Mouse (Mus musculus): ENCODE measurements around the gene Tspan11.

Tspan11 gene

DNA sequence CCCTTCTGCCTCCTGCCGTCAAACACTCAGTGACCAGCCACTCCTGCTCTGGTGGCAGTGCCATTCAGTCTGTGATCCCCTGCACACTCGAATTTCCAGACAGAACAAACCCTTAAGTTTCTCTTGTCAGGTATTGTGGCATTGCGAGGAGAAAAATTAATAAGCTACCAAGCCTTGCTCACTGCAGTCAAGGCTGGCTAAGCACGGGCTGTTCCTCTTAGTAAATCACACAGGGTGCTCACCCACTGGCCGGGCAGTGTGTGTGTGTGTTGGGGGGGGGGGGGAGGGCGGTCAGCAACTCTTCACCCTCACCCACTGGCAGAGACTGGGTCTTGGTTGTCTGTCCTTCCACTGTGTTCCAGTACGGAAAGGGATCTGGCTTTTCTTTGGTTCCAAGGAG is 473 bp upstream of the Tspan11 start:
- no peak for DNase-seq

DNA sequence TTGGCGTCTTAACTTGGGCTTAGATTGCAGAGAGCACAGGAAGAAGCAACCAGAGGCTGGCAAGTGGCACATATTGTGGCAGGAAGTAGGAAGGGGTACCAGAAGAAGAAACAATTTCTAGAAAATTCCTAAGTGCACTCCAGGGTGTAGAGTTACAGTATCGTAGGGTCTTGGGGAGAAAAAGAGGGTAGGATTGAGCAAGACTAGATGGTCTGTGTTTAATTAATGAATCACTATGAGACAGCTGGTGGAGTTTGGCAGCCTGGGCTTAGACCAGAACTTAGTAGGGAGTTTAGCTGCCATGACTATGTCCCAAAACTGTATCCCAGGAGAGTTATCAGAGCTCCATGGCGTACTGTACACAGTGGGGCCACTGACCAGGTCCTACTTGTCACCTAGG is 1.2 kb downstream of the Tspan11 start:
- DNase-seq: no peak

DNA sequence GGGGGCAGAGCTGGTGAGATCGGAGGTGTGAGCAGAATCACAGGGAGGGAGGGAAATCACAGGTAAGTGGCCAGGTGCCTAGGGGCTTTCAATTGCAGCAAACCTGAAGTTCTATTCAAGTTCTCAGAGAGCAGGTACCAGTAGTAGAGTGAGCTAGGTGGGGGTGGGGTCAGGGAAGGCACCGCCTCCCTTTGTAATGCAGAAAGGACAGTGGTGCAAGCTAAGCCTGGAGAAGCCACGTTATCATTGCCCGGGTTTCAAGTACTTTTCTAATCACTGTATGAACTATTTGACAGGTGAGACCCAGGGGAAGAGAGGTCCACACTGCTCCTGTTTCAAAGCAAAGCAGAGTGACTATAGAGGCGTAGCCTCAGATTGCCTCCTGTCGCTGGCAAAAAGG is 6.2 kb downstream of the Tspan11 start:
- no peak for DNase-seq

DNA sequence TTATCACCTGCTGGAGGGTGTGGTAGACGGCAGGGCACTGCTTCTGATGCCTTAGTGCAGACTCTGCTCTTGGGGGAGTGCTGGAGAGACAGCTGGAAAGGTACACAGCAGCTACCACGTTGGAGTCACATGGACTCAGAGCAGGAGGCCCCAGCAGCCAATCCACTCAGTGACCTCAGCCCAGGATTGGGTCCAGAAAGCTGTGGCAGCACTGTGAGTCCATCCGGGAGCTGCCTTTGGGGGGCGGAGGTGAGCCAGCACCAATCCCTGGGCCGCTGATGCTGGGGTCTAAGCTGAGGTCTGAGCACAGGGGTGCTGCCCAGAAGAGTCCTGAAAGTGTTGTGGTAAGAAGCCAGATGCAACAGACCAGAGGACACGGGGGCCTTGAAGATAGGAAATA is 7.6 kb downstream of the Tspan11 start:
- no peak for DNase-seq

DNA sequence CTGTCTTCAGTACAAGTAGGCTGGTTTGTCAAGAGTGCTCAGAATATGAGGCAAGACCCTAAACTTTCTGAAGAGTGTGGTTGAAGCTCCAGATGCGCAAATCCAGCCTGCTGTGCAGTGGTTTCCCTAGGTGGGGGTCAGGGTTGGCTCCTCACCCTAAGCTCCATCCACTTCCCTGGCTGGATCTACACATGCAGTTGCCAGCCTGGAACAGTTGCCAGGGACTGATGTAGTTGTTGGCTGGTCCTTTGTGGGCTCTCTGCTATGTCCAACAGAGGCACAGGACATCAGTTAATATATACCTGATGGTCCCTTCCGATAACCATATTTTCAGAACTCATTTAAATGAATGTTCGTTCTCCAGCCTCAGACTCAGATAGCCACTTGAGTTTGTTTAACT is 9.0 kb downstream of the Tspan11 start:
- no peak for DNase-seq

DNA sequence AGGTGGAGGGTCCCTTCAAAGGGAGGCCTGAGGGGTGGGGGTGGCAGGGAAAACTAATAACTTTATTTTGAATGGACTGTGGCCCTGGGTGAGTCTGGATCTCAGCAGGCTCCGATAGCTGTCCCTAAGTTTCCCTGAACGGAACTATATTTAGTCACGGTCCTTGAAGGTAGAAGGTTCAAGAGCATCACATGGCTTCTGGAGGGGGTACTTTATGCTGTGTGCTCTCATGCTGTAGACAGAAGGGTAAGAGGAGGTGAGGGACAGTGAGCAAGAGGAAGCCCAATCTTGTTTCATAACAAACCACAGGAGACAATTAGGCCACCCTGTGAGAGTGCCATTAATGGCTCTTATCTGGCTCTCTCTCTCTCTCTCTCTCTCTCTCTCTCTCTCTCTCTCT is 10.0 kb downstream of the Tspan11 start:
- DNase-seq: no peak

DNA sequence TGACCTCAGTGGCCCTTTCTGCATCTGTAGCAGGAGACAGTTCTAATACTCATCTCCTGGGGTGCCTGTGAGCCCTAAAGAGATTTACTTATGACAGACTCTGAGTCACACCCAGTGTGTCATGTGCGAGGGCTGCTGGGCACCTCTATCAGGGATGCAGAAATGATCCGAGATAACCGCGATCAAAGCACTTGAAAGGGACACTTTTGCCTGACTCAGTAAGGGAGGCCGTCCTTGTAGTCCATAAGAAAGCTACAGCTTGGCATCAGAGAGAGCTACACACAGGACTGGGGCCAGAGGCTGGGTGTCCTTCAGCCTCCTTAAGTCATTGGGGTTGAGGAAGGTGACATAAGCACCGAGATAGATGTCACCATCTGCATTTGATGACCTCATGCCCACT is 12.7 kb downstream of the Tspan11 start:
- DNase-seq: no peak

DNA sequence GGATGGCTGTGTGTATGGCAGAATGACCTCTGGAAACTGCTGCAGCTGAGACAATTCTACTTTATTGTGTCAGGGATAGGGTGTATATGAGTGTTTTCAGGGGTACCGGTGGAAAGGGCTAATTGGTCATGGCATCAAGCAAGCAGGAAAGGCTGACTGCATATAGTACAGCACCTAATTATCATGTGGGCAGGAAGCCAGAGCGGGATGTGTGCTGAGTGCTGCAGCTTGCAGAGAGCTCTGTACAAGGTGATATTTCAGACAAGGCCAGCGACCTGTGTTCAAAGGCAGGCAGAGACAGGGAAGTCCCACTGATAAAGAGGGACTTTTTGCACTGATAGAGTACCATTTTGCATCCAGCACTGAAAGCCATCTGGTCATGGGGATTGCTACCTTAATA is 13.9 kb downstream of the Tspan11 start:
- no peak for DNase-seq

DNA sequence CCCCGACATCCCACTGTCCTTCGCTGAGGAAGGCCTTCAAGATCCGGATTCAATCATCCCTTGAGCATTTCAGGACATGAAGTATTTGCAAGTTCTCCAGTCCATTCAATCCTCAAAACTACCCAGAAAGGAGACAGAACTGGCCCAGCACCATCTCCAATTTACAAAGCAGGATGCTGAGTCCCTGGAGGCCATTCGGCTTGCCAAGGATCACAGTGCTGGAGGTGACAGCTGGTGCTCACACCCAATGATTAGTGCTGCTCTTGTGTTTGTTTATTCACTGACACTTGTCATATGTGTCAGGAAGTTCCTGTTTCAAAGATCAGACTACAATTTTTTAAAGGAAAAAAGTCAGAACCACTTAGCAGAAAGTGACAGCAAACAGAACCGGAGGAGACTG is 14.3 kb downstream of the Tspan11 start:
- DNase-seq: no peak

DNA sequence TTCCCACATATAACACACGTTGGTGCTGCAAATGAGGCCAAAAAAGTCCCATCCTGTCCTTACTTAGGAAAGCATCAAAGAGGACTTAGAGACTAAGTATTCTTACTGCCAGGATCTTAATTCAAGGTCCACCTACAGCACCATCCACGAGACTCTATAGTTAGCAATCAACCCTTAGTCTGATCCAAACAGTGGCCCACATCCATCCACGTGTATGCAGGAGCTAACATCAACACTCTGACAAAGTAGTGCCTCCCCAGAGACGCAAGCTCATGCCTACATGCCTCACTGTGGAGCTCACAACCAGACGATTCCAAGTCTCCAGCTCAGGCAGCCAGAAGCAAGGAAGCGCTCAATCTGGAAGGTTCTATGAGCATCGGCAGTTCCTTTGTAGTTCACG is 15.2 kb downstream of the Tspan11 start:
- DNase-seq: no peak

DNA sequence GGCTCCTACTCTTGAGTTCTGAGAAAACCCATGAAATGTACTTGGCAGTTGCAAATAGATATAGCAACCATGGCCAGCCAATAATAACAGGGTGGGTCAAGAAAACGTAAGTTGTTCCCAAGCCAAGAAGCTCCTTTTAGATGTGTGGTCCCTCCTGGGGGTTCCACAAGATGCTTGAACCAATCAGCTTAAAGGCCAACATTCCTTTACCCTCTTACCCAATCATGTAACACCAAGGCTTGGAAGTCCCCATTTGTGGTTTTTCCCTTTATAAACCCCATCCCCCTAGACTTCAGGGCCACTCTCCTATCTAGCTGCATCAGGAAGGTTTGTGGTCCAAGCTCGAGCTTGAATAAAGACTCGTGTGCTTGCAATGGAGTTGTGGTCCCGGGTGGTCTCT is 23.2 kb downstream of the Tspan11 start:
- no peak for DNase-seq

DNA sequence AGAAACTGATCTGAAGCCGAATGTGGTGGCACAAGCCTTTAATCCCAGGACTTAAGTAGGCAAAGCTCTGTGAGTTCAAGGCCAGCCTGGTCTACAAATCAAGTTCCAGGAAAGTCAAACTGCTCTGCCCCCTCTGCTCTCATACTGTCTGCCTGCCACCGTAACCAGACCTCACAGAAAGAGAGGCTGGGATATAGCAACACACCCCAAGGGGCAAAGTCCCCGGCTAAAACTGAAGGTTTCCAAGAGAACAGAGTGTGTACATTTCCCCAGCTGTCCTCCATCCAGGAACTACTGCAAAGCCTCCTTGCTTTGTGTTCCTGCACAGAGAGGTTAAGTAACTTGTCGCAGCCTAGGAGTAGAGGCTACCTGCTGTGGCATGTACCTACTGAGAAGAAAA is 24.3 kb downstream of the Tspan11 start:
- DNase-seq: no peak

DNA sequence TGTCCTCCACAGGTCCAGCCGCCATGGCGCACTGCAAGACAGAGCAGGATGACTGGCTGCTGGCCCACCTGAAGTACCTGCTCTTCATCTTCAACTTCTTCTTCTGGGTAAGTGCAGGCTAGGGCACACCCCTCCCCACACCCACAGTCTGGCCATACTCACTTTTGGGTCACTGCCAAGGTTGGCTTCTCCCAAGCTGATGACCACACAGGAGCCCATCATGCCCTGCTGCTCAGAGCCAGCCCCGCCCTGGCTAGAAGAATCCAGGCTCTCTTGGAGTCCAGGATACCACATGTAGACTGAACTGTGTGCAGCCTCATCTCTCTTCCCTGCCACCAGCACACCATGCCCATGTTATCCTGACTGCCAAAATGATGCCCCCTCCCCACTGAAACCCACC is 25.5 kb downstream of the Tspan11 start:
- DNase-seq: no peak

DNA sequence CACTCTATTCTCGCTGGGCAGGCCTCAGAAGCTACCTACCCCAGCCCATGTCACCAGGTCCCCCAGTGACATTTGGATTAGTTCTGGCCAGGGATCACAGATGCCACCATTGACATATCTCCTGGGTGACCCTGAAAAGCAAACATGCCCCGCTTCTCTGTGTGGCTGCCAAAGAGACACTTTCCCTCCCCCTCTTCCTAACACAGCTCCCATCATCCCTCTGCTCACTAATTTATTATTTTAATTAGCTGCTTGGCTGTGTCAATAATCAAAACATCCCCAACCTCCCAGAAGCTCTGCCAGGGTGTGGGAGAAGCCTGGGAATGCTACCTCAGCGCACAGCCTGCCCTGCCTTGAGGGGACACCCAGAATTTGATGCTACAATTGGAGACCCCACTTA is 29.6 kb downstream of the Tspan11 start:
- no peak for DNase-seq

DNA sequence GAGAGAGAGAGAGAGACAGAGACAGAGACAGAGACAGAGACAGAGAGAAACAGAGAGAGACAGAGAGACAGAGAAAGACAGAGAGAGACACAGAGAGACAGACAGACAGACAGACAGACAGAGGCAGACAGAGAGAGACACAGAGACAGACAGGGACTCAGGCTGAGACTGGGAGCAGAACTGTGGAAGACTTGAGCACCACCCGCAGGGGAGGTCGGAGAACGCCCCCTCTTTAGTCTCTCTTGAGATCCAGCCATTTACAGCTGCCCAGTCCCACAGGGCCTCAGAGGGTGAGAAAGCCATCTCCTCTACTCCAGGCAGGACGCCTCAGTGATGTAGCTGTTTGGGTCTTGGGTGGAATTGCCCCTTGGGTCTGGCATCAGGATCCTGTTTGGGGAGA is 30.3 kb downstream of the Tspan11 start:
- DNase-seq: no peak

DNA sequence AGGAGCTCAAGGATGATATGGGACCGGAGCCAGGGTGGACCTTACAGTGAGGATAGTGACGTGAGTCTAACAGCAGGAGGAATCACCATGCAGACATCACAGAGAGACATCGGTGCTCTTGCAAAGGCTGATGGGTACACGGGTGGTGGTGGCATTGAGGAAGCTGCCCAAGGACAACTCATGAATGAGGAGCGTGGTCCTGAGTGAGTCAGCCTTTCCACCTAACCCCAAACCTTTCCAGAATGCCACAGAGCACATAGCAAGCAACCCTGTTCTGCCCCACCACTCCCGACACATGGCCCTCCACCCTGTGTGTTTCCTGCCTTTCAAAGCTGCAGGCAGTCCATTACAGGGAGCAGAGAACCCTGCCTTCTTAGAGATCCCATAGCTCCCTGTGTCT is 32.1 kb downstream of the Tspan11 start:
- no peak for DNase-seq

DNA sequence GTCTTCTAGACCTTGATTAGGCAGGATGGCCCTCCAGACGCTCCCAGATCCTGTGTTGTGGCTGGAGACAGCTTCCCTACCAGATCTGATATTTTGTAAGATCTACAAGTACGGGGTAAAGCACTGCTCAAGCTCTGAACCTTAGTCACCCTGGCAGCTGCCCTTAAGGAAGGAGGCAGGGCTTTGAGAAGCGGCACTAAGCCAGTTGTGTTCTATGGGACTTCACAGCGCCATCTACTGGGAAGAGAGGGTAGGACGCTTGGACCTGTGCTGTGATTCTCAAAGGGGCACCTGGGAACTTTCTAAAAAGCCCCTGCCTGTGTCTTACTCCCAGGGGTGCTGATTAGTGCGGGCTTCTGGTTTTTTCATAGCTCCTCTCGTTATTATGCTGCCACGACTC is 33.3 kb downstream of the Tspan11 start:
- peak; percentile 72 for DNase-seq

DNA sequence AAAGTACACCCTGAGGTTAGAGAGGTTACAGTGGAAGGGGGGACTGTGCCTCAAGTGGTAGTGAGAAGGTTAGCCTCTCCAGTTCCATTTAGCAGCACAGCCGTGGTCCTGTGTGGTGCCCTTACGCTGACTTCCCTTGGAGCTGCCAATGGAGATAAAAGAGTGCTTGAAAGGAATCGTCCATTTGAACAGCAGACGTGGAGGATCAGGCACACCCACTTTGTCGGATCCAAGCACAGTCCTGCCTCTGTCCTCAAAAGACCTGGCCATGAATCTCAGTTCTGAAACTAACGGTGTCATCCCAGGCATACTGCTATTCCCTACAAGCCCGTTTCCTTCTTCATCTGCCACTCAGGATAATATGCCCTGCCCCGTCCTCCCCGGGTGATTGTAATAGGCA is 34.6 kb downstream of the Tspan11 start:
- DNase-seq: no peak

DNA sequence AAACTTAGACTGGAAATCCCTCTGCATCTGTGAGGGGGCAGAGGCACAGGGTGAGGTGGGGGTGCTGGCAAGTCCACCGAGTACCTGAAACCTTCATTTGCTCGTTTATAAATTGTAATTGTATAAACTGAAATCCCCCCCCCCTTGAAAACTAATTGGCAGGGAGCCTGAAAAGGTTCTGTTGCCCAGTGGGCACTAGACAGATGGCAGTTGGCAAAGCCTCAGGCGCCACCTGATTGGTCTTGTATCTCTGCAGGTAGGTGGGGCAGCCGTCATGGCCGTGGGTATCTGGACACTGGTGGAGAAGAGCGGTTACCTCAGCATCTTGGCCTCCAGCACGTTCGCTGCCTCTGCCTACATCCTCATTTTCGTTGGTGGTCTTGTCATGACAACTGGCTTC is 35.9 kb downstream of the Tspan11 start:
- DNase-seq: no peak

DNA sequence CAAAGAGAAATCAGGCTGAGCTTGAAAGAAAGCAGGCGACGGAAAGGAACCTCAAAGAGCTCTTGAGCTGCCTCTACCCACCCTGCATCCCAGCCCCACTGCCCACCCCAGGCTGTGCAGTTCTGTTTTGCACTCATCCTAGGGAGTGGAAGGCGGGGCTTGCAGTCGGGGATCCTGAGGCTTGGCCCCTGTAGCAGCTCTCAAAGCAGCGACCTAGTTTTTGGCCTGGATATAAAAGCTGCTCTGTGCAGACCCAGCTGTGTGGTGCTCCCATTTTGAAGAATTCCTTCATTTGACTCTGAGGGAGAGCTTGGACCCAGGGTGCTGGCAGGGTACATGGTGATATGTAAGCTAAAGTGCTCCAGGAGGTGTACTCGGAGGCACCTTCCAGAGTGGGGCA is 37.4 kb downstream of the Tspan11 start:
- DNase-seq: peak; percentile 18

DNA sequence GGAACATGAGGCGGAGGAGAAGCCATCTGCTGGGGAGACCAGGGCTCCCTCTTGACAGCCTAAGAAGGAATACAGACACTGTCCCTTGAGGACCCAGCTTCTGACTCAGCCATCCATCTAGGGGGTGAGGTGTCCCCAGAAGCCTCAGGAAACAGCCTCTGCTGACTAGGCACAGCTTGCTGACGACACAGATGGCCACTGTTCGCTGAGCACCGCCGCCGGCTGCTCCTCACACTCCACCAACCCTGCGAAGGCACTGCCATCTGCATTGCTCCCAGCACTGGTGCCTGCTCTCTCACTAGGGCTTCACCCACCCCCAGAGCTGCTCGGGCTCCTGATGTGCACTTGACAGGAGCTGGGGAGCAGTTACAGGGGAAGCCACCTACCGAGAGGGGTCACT is 38.5 kb downstream of the Tspan11 start:
- DNase-seq: no peak

DNA sequence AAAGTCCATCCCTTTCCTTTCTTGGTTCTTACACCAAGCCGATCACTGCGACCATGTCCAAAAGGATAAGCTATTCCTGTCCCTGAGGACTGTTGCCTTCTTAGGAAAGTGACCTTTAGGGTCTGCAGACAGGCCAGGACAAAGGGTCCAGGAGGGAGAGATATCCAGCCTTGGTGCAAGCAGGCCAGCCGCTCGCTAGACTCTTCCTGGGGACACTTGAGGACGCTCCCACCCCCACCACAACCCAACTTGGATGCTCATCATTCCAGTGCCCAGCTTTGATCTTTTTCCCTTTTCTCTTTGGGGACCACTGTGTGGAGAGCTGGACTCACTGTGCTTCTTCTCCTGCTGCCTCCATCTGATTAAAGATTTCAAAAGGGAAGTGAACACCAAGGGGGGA is 41.3 kb downstream of the Tspan11 start:
- DNase-seq: no peak

DNA sequence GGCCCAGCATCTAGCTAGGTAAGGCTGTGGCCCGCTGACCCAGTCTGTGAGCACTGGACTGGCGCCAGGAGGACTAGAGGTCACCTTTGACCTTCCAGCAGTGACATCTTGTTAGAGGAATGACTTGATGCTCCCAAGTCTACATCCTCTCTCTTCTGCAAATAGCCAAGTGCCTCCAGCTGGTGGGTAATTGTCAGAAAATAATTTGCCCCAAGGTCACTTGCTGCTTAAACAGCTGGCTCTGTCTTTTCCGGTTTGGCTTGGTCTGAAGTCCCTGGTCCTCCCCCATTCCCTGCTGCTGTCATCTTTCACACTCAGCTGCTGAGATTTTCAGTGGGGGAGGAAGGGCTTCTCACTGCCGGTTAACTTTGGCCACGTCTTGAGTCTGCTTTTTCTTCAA is 45.3 kb downstream of the Tspan11 start:
- no peak for DNase-seq

DNA sequence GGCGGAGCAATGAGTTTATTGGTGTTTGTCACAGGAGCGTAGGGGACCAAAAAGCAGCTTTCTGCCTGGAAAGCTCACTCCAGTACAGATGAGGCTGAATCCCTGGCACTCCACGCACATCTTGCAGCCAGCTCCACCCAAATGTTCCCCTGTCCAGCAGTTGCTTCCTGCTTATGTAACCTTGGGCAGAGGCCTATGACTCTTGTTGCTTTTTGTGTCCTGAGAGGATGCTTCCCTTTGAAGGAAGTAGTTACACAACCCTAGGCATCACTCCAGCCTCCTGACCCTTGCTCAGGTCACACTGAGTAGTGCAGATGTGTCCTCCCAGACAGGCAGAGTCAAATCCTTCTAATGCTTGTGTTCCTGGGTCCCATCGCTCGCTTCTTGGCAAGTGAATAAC is 46.5 kb downstream of the Tspan11 start:
- no peak for DNase-seq

DNA sequence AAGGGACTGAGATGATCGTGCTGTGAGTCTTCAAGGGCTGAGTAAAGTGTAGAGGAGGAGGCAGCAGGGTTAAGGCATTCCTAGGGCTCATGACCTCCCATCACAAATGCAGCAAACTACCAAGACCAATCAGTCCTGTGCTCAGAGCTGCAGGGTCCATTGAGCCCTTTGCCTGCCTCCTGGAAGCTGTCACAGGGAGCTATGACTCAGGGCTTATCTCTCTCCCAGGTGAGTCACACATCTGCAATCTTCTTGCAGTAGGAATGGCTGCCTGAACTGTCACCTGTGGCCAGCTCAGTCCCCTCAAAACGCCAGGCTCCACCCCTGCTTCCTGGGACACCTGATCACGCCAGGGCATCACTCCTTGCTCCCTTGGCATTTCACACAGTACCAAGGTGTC is 47.7 kb downstream of the Tspan11 start:
- no peak for DNase-seq

DNA sequence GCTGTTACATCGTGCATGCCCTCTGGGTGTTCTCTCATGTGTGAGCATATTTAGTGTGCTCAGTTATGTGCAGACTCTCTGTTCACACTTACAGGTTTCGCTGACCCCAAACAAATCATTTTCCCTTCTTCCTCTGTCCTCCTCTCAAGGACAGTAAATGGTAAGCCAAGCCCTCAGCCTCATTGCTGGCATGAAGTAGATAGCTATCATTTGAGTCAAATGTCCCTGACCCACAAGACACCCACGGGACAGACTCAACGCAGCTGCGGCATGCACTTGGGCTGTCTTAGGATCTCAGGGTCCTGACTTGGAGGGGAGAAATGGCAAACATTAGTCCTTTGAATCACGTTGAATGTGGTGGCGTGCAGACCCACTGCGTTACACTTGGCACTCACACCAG is 55.0 kb downstream of the Tspan11 start:
- no peak for DNase-seq

DNA sequence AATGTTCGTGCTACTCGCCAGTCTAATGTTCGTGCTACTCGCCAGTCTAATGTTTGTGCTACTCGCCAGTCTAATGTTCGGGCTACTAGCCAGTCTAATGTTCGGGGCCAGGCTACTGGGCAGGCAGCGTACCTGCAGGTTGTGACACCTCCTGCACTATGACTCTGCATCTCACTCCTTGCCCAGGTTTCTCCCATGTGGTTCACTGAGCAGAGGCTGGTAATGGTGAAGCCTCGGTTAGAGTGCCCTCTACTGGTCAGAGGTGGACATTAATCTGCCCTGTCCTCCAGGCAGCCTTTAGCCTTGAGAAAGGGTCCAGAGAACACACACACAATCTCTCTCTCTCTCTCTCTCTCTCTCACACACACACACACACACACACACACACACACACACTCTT is 58.3 kb downstream of the Tspan11 start:
- peak; percentile 79 for DNase-seq
